Mouse (Mus musculus): Measurements from ENCODE around the gene Rngtt. TPM values are rescaled to one million over a fixed set of nuclear protein-coding genes. Genes with fewer than 3 reads are reported as not detected.
A peak's percentile ranks its signal among the peaks of the same experiment; 100 is the strongest.

Rngtt gene
- polyA plus RNA-seq, 1 experiment: 6.3 TPM

GRCm38 (mm10) chr4:33468151-33468550 is 158.0 kb downstream of the Rngtt start:
- TF ChIP-seq FLI1 (IDR thresholded peaks at IDR 0.05; ENCODE audit: low read length) (no peak), GATA1 (IDR thresholded peaks at IDR 0.05; ENCODE audit: borderline replicate concordance, low read length) (no peak)
- H3K27me3 ChIP-seq (replicated peaks): no peaks in the 10 kb centered on the region
- H3K4me3 ChIP-seq (replicated peaks): no peak overlapping the region
- peaks cover 49% of the 10 kb centered on the region for H3K4me1 ChIP-seq
- H3K36me3 ChIP-seq (replicated peaks; ENCODE audit: low read length): peaks cover 26% of the 10 kb centered on the region
- H3K9me3 ChIP-seq: no peaks in the 10 kb centered on the region

DNA sequence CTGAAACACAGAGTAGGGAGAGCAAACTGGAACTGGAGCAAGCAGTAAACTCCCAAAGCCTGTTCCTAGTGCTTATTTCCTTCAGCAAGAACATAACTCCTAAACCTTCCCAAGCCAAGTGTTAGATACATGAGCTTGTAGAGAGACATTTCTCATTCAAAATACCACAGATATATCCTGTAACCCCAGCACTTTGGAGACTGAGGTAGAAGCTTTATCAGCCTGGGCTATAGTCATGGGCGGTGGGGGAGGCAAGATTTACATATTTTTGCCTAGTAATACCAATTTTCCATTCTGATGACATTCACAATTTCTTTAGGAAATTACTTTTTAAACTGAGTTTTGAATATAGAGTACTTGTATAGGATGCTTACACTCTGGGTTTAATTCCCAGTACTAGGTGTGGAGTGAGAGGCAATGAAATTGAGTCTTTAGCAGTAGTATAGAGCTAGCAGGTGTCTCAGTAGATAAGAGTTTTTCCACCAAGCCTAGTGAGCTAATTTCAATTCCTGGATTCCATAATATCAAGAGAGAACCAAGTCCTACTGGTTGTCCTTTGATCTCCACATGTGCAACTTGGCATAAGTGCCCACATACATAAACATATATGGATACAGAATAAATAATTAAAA is 160.7 kb downstream of the Rngtt start:
- Histone ChIP-seq H3K4me1 (peaks cover 39% of the 10 kb centered on the region), H3K36me3 (replicated peaks; ENCODE audit: low read length) (peaks cover 16% of the 10 kb centered on the region), H3K9me3 (no peaks in the 10 kb centered on the region), H3K4me3 (replicated peaks) (no peak overlapping the region), H3K27me3 (replicated peaks) (no peaks in the 10 kb centered on the region)
- TF ChIP-seq FLI1 (IDR thresholded peaks at IDR 0.05; ENCODE audit: low read length) (no peak), GATA1 (IDR thresholded peaks at IDR 0.05; ENCODE audit: borderline replicate concordance, low read length) (no peak)

- H3K4me1 ChIP-seq: peaks cover 28% of the 10 kb centered on the region
Measured at GRCm38 (mm10) chr4:33478011-33478785, 168.1 kb downstream of the Rngtt start.

DNA sequence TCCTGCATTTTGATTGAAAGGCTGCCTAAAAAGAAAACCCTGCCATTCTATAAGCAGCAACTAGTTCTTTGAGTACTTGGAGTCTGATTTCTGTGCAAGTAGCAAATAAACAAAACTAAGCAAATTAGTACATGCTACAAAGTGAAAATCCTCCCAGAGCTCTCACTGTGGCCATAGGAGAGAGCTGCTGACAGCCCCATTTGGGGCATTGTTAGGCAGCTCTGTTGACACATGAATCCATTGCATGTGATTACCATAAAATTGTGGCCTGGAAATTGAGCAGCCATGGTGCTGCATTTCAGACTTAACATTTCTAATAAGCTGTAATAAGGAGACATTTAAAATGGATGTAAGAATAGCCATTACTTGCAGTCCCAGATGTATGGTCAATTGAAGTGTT is 171.6 kb downstream of the Rngtt start:
- peaks cover 28% of the 10 kb centered on the region for H3K4me1 ChIP-seq
- H3K27me3 ChIP-seq (replicated peaks): no peaks in the 10 kb centered on the region
- peaks cover 32% of the 10 kb centered on the region for H3K36me3 ChIP-seq (replicated peaks; ENCODE audit: low read length)
- peaks cover 5% of the 10 kb centered on the region; the same call in 1 of the 2 replicates for H3K9me3 ChIP-seq
- H3K4me3 ChIP-seq (replicated peaks): no peak overlapping the region
- TF ChIP-seq FLI1 (IDR thresholded peaks at IDR 0.05; ENCODE audit: low read length) (no peak), GATA1 (IDR thresholded peaks at IDR 0.05; ENCODE audit: borderline replicate concordance, low read length) (no peak)

More at GRCm38 (mm10) chr4:33478011-33478785, 168.1 kb downstream of the Rngtt start:
- TF ChIP-seq FLI1 (IDR thresholded peaks at IDR 0.05; ENCODE audit: low read length): no peak
- TF ChIP-seq GATA1 (IDR thresholded peaks at IDR 0.05; ENCODE audit: borderline replicate concordance, low read length): no peak
- Histone ChIP-seq H3K36me3 (replicated peaks; ENCODE audit: low read length) (peaks cover 39% of the 10 kb centered on the region), H3K4me3 (replicated peaks) (peak overlapping the region; percentile 2), H3K9me3 (peaks cover 5% of the 10 kb centered on the region; the same call in 1 of the 2 replicates), H3K27me3 (replicated peaks) (no peaks in the 10 kb centered on the region)

GRCm38 (mm10) chr4:33486050-33486449 is 175.9 kb downstream of the Rngtt start:
- no peak overlapping the region for H3K4me3 ChIP-seq (replicated peaks)
- H3K36me3 ChIP-seq (replicated peaks; ENCODE audit: low read length): peaks cover 17% of the 10 kb centered on the region
- peaks cover 20% of the 10 kb centered on the region for H3K4me1 ChIP-seq
- TF ChIP-seq GATA1 (IDR thresholded peaks at IDR 0.05; ENCODE audit: borderline replicate concordance, low read length) (no peak), FLI1 (IDR thresholded peaks at IDR 0.05; ENCODE audit: low read length) (no peak)
- no peaks in the 10 kb centered on the region for H3K27me3 ChIP-seq (replicated peaks)
- H3K9me3 ChIP-seq: no peaks in the 10 kb centered on the region

- peaks cover 10% of the 10 kb centered on the region for H3K4me1 ChIP-seq
- no peak for TF ChIP-seq GATA1 (IDR thresholded peaks at IDR 0.05; ENCODE audit: borderline replicate concordance, low read length)
- no peak for TF ChIP-seq FLI1 (IDR thresholded peaks at IDR 0.05; ENCODE audit: low read length)
- no peaks in the 10 kb centered on the region for H3K9me3 ChIP-seq
- H3K4me3 ChIP-seq (replicated peaks): no peak overlapping the region
- peaks cover 19% of the 10 kb centered on the region for H3K36me3 ChIP-seq (replicated peaks; ENCODE audit: low read length)
- H3K27me3 ChIP-seq (replicated peaks): no peaks in the 10 kb centered on the region
Measured at GRCm38 (mm10) chr4:33491108-33491507, 181.0 kb downstream of the Rngtt start.

DNA sequence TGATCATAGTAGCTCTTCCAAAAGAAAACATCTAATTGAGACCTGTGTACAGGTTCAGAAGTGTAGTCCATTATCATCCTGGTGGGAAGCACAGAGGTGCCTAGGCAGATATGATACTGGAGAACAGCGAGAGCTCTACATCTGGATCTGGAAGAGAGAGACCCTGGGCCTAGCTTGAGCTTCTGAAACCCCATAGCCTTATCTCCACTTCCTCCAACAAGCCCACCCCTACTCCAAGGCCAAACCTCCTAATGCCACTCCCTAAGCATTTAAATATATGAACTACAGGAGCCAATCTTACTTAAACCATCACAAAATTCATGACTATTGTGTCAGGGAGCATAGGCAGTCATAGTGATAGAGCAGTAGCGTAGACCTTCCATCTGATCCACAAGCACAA is 184.3 kb downstream of the Rngtt start:
- Histone ChIP-seq H3K27me3 (replicated peaks) (no peaks in the 10 kb centered on the region), H3K36me3 (replicated peaks; ENCODE audit: low read length) (peaks cover 20% of the 10 kb centered on the region), H3K4me3 (replicated peaks) (no peak overlapping the region), H3K9me3 (no peaks in the 10 kb centered on the region), H3K4me1 (peaks cover 10% of the 10 kb centered on the region)
- TF ChIP-seq GATA1 (IDR thresholded peaks at IDR 0.05; ENCODE audit: borderline replicate concordance, low read length): no peak

DNA sequence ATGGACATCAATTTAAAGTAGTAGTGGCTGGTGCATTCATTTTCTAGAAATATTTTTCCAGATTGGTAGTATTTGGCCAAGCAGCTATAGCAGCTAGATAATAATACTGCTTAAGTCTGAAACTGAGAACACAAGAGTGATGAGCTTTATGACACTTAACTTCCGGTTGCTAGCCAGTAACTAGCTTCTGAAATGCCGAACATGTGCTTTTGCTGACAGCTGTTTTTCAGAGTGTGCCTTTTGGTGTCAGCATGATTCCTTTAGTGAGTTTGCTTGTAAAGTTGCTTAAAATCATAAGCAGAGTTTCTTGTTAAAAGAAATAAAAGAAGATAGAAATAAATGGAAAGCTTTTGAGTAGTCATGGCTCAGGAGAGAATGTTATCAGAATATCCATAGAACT is 186.9 kb downstream of the Rngtt start:
- no peaks in the 10 kb centered on the region for H3K27me3 ChIP-seq (replicated peaks)
- no peak for TF ChIP-seq FLI1 (IDR thresholded peaks at IDR 0.05; ENCODE audit: low read length)
- TF ChIP-seq GATA1 (IDR thresholded peaks at IDR 0.05; ENCODE audit: borderline replicate concordance, low read length): no peak

GRCm38 (mm10) chr4:33497657-33498056 is 187.5 kb downstream of the Rngtt start:
- Histone ChIP-seq H3K27me3 (replicated peaks) (no peaks in the 10 kb centered on the region), H3K9me3 (no peaks in the 10 kb centered on the region), H3K4me3 (replicated peaks) (no peak overlapping the region), H3K4me1 (no peaks in the 10 kb centered on the region), H3K36me3 (replicated peaks; ENCODE audit: low read length) (peaks cover 48% of the 10 kb centered on the region)
- TF ChIP-seq FLI1 (IDR thresholded peaks at IDR 0.05; ENCODE audit: low read length) (no peak), GATA1 (IDR thresholded peaks at IDR 0.05; ENCODE audit: borderline replicate concordance, low read length) (no peak)

More for the DNA sequence above, 186.9 kb downstream of the Rngtt start:
- Histone ChIP-seq H3K4me3 (replicated peaks) (no peak overlapping the region), H3K4me1 (no peaks in the 10 kb centered on the region), H3K9me3 (no peaks in the 10 kb centered on the region), H3K36me3 (replicated peaks; ENCODE audit: low read length) (peaks cover 41% of the 10 kb centered on the region)
